In genomic region chr17:22352794-22353193, GRCm38 (mm10) we compare ENCODE assay signal across 8 mouse cellular contexts. TPM values are rescaled to one million over a fixed set of nuclear protein-coding genes. Genes with fewer than 3 reads are reported as not detected.
DNase-seq lines count a peak whose midpoint lies in the region; ATAC-seq and TF ChIP-seq lines count a peak whose summit lies in the region.

No protein-coding gene starts in this region.

- peaks cover 4% of the 10 kb centered on the region for H3K36me3 ChIP-seq in midbrain, embryonic 14.5 days (ENCODE audit: control insufficient read depth, insufficient read depth, low read length)
- H3K36me3 ChIP-seq in midbrain, embryonic 15.5 days (replicated peaks), result 0 out of 2 replicates have a peak, but pooled peaks cover 13% of the 10 kb centered on the region
- 0 out of 2 replicates have a peak, but pooled peaks cover 8% of the 10 kb centered on the region for H3K36me3 ChIP-seq in kidney, postnatal 0 days (ENCODE audit: insufficient read depth, low read length)

- H3K4me3 ChIP-seq in midbrain, embryonic 14.5 days (replicated peaks; ENCODE audit: low read depth, low read length), result no peak overlapping the region
- no peak overlapping the region for H3K4me3 ChIP-seq in midbrain, embryonic 15.5 days
- H3K4me3 ChIP-seq in kidney, postnatal 0 days (replicated peaks; ENCODE audit: low read depth, low read length), result no peak overlapping the region

- ATAC-seq in midbrain, embryonic 14.5 days (ENCODE audit: low FRiP score, low TSS enrichment), result no peak
- no peak for ATAC-seq in midbrain, embryonic 15.5 days (replicated peaks)
- no peak for ATAC-seq in kidney, postnatal 0 days (replicated peaks; ENCODE audit: low FRiP score, low read depth)

- TF ChIP-seq CTCF in kidney, postnatal 0 days (IDR thresholded peaks at IDR 0.05; ENCODE audit: low read depth), result peak; percentile 78

- no peaks in the 10 kb centered on the region for H3K9me3 ChIP-seq in midbrain, embryonic 14.5 days (ENCODE audit: control insufficient read depth, low read length)
- H3K9me3 ChIP-seq in midbrain, embryonic 15.5 days, result no peaks in the 10 kb centered on the region
- no peaks in the 10 kb centered on the region for H3K9me3 ChIP-seq in kidney, postnatal 0 days (replicated peaks; ENCODE audit: low read length)

- H3K27ac ChIP-seq in midbrain, embryonic 14.5 days (replicated peaks; ENCODE audit: low read depth, low read length), result no peak overlapping the region
- H3K27ac ChIP-seq in midbrain, embryonic 15.5 days, result no peak overlapping the region
- H3K27ac ChIP-seq in kidney, postnatal 0 days, result no peak overlapping the region

- peak; percentile 47 to 54 for DNase-seq in cerebellum, postnatal 14 days
- no peak for DNase-seq in cerebellum, adult 18-20 months
- peak; percentile 64 for DNase-seq in midbrain, embryonic 14.5 days
- peak; percentile 41 for DNase-seq in embryo, embryonic 10 days (ENCODE audit: low spot score)
- peak; percentile 44 for DNase-seq in kidney, postnatal 0 days (ENCODE audit: low spot score)
- DNase-seq in lung, postnatal 36 days, result peak; percentile 75
- DNase-seq in yolk sac, embryonic 10.5 days (ENCODE audit: low spot score), result peak; percentile 9

- H3K4me1 ChIP-seq in midbrain, embryonic 14.5 days (ENCODE audit: control insufficient read depth, insufficient read depth, low read length), result no peaks in the 10 kb centered on the region
- H3K4me1 ChIP-seq in midbrain, embryonic 15.5 days, result no peaks in the 10 kb centered on the region
- no peaks in the 10 kb centered on the region for H3K4me1 ChIP-seq in kidney, postnatal 0 days (replicated peaks; ENCODE audit: insufficient read depth, low read length)

- no peaks in the 10 kb centered on the region for H3K27me3 ChIP-seq in midbrain, embryonic 14.5 days (ENCODE audit: control insufficient read depth, insufficient read depth, low read length)
- no peaks in the 10 kb centered on the region for H3K27me3 ChIP-seq in midbrain, embryonic 15.5 days (replicated peaks)
- no peaks in the 10 kb centered on the region for H3K27me3 ChIP-seq in kidney, postnatal 0 days (ENCODE audit: insufficient read depth, low read length)

- no peak overlapping the region for H3K4me2 ChIP-seq in midbrain, embryonic 14.5 days (ENCODE audit: low read length)
- no peak overlapping the region for H3K4me2 ChIP-seq in midbrain, embryonic 15.5 days
- H3K4me2 ChIP-seq in kidney, postnatal 0 days (ENCODE audit: low read length), result no peak overlapping the region

- H3K9ac ChIP-seq in midbrain, embryonic 14.5 days (replicated peaks; ENCODE audit: low read length), result no peak overlapping the region
- H3K9ac ChIP-seq in midbrain, embryonic 15.5 days, result no peak overlapping the region
- H3K9ac ChIP-seq in kidney, postnatal 0 days (ENCODE audit: low read depth, low read length), result no peak overlapping the region

RNA-seq across cellular contexts. Expression of gene Zfp944, which starts 8.4 kb away (rescaled TPM):
- polyA plus RNA-seq in midbrain, embryonic 14.5 days (2014; fragmentation: Nextera tagmentation; extraction: Ambion mirVana), result 15.8 and 17.0 TPM in 2 replicates
- 12.2 and 12.6 TPM in 2 replicates for polyA plus RNA-seq in midbrain, embryonic 15.5 days (2015; fragmentation: Nextera tagmentation; extraction: Ambion mirVana)
- 12.4 and 13.0 TPM in 2 replicates for polyA plus RNA-seq in kidney, postnatal 0 days (2015; fragmentation: Nextera tagmentation; extraction: Ambion mirVana)

RNA-seq across cellular contexts. Expression of gene Zfp758, which starts 8.5 kb away (rescaled TPM):
- 10.8 and 11.6 TPM in 2 replicates for polyA plus RNA-seq in midbrain, embryonic 14.5 days (2014; fragmentation: Nextera tagmentation; extraction: Ambion mirVana)
- 9.7 and 10.9 TPM in 2 replicates for polyA plus RNA-seq in midbrain, embryonic 15.5 days (2015; fragmentation: Nextera tagmentation; extraction: Ambion mirVana)
- 7.7 and 9.1 TPM in 2 replicates for polyA plus RNA-seq in kidney, postnatal 0 days (2015; fragmentation: Nextera tagmentation; extraction: Ambion mirVana)

RNA-seq across cellular contexts. Expression of gene CT030661.1, which starts 38.2 kb away (rescaled TPM):
- polyA plus RNA-seq in midbrain, embryonic 14.5 days (2014; fragmentation: Nextera tagmentation; extraction: Ambion mirVana), result 15.2 and 16.4 TPM in 2 replicates
- polyA plus RNA-seq in midbrain, embryonic 15.5 days (2015; fragmentation: Nextera tagmentation; extraction: Ambion mirVana), result 9.9 and 12.4 TPM in 2 replicates
- 12.2 and 13.5 TPM in 2 replicates for polyA plus RNA-seq in kidney, postnatal 0 days (2015; fragmentation: Nextera tagmentation; extraction: Ambion mirVana)

Comparison
In these comparisons a context has a peak if more than half of its experiments do, and no peak if none do; other contexts are left out.
1. DNase-seq: peak in cerebellum, postnatal 14 days (2 of 2), midbrain, embryonic 14.5 days (single experiment), embryo, embryonic 10 days (single experiment), kidney, postnatal 0 days (single experiment), lung, postnatal 36 days (single experiment) and yolk sac, embryonic 10.5 days (single experiment); none in cerebellum, adult 18-20 months (0 of 2).